Mouse (Mus musculus) intestine, postnatal 0 days (tissue): ENCODE data around the gene Borcs7. TPM values are rescaled to one million over a fixed set of nuclear protein-coding genes. Genes with fewer than 3 reads are reported as not detected.

Source experiments
- ATAC-seq: fragments of 200-750 bp; cut with Nextera tagmentation; 2 replicates; pipeline ENCODE4 v1.8.0; 2017; ENCODE audit warnings: mild to moderate bottlenecking, moderate TSS enrichment, moderate library complexity
- H3K27ac ChIP-seq: fragments of 300-500 bp; sonication (generic); 2 replicates; pipeline ENCODE4 v1.5.1; 2014; ENCODE audit warnings: mild to moderate bottlenecking, low read depth, low read length, moderate library complexity
- H3K27me3 ChIP-seq: fragments of 300-500 bp; sonication (generic); replicated peaks from 2 replicates; pipeline ENCODE4 v1.6.1; 2014; ENCODE audit warnings: low read length, mixed read lengths; ENCODE audit not compliant: control insufficient read depth, insufficient read depth
- H3K36me3 ChIP-seq: fragments of 300-500 bp; sonication (generic); 2 replicates; pipeline ENCODE4 v1.6.1; 2014; ENCODE audit warnings: mild to moderate bottlenecking, moderate library complexity; ENCODE audit not compliant: control insufficient read depth, insufficient read depth
- H3K4me1 ChIP-seq: fragments of 300-500 bp; sonication (generic); replicated peaks from 2 replicates; pipeline ENCODE4 v1.6.1; 2014; ENCODE audit warnings: antibody characterized with exemption, low read length, mixed read lengths; ENCODE audit not compliant: control insufficient read depth, insufficient read depth
- H3K4me2 ChIP-seq: fragments of 300-500 bp; sonication (generic); replicated peaks from 2 replicates; pipeline ENCODE4 v1.6.1; 2014; ENCODE audit warnings: low read depth, mild to moderate bottlenecking, moderate library complexity
- H3K4me3 ChIP-seq: fragments of 300-500 bp; sonication (generic); 2 replicates; pipeline ENCODE4 v1.5.1; 2014; ENCODE audit warnings: low read depth, low read length
- H3K9ac ChIP-seq: fragments of 300-500 bp; sonication (generic); 2 replicates; pipeline ENCODE4 v1.6.1; 2014; ENCODE audit warnings: mild to moderate bottlenecking, low read depth, low read length
- H3K9me3 ChIP-seq: fragments of 300-500 bp; sonication (generic); 2 replicates; pipeline ENCODE4 v1.6.1; 2016; ENCODE audit warnings: mixed run types; ENCODE audit not compliant: control insufficient read depth
- CTCF ChIP-seq: sonication (generic); IDR thresholded peaks from 2 replicates; pipeline ENCODE4 v1.5.1; 2016; ENCODE audit warnings: low read depth, mild to moderate bottlenecking, control low read depth, antibody characterized with exemption, moderate library complexity
- WGBS: fragments of 180-500 bp; shearing (Covaris S2); extraction: QIAGEN DNeasy Blood & Tissue Kit; methylation state at CpG from one replicate; pipeline ENCODE4 v1.1.7; 2014; 5-methylcytosine and 5-hydroxymethylcytosine counted together
- polyA plus RNA-seq: library from polyadenylated mRNA; unstranded; fragments of >200 nt; fragmentation: Nextera tagmentation; extraction: Ambion mirVana; gene quantifications from 2 replicates; pipeline ENCODE4 v1.2.1, GENCODE M21; 2015

Borcs7 gene
- polyA plus RNA-seq, 1 experiment from 2014 or later: 13.5 TPM

DNA sequence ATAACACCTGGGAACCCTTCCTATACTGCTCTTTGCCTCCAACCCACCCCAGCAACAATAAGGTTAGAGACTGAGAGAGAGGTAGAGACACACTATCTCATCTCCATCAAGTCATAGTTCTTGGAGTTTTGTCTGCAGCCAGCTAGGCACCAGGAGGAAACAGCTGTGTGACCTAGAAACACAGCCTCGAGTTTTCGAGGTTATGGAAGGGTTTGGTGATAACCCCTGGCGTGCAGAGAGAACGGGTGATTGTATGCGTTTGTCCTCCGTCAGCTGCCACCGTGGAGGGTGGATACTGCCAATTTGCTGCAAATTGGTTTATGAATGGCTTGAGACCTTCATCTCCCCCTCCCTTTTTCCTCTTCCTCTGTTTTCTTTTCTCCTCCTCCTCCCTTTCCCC, 47.4 kb downstream of the Borcs7 start:
- no peaks in the 10 kb centered on the region for H3K27me3 ChIP-seq
- no peaks in the 10 kb centered on the region for H3K9me3 ChIP-seq
- no peak for ATAC-seq
- no peak for TF ChIP-seq CTCF
- H3K4me1 ChIP-seq: no peaks in the 10 kb centered on the region
- H3K27ac ChIP-seq: no peak overlapping the region
- WGBS: 72% methylated on average over 7 of the region's 7 CpGs
- H3K4me2 ChIP-seq: no peak overlapping the region
- peaks cover 29% of the 10 kb centered on the region for H3K36me3 ChIP-seq
- H3K9ac ChIP-seq: no peak overlapping the region
- H3K4me3 ChIP-seq: no peak overlapping the region

DNA sequence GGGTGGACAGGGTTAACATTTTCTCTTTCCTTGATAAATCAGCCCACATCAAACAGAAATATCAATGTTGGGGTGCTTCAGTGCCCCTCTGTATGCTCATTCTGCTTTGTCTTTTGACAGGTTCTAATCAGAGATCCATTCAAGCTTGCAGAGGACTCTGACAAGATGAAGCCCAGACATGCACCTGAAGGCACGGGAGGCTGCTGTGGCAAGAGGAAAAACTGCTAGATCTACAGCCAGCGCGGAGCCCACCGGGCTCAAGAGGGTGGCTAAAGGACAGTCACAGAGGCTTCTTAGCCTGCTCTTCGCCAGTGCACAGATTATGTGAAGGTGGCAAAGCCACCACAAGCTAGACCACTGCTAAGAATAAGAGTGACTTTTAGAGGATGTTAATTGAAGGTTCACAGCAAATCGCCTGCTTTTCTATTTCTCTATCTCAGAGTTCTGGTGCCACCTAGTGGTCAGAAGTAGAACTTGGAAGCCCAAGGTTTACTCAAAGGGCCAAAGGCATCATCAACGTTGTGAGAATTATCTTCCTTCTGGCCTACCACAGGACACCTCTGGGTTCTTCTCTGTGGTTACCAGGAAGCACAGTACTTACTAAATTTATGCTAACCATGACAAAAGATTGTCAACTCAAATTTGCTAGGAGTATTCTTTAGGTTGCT, 50.8 kb downstream of the Borcs7 start:
- no peak overlapping the region for H3K9ac ChIP-seq
- H3K4me3 ChIP-seq: no peak overlapping the region
- no peak overlapping the region for H3K4me2 ChIP-seq
- H3K27me3 ChIP-seq: no peaks in the 10 kb centered on the region
- 55% methylated on average over 7 of the region's 7 CpGs for WGBS
- peaks cover 21% of the 10 kb centered on the region for H3K36me3 ChIP-seq
- no peaks in the 10 kb centered on the region for H3K9me3 ChIP-seq
- no peak for ATAC-seq
- no peaks in the 10 kb centered on the region for H3K4me1 ChIP-seq
- H3K27ac ChIP-seq: no peak overlapping the region
- peak; percentile 88 for TF ChIP-seq CTCF

DNA sequence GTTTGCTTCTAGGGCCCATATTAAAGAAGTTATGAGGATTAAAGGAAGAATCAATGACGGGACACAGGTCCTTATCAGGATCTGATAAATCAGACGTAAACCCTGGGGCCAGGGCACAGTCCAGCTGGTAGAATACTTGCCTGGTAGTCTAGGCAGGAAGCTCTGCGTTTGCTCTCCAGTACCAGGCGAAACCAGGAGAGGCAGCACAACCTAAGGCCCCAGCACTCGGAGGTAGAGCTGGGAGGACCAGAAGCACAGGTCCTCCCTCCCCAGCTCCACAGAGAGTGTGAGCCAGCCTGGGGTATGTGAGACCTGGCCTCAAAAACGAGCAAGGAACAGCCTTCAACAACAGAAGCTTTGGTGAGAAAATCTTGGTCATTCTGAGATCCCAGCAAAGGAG, 51.9 kb downstream of the Borcs7 start:
- H3K4me2 ChIP-seq: no peak overlapping the region
- no peaks in the 10 kb centered on the region for H3K9me3 ChIP-seq
- no peak overlapping the region for H3K4me3 ChIP-seq
- H3K27me3 ChIP-seq: no peaks in the 10 kb centered on the region
- 34% methylated on average over 6 of the region's 6 CpGs for WGBS
- no peak overlapping the region for H3K27ac ChIP-seq
- H3K9ac ChIP-seq: no peak overlapping the region
- peaks cover 21% of the 10 kb centered on the region for H3K36me3 ChIP-seq
- H3K4me1 ChIP-seq: no peaks in the 10 kb centered on the region
- ATAC-seq: peak; percentile 56; the same call in 1 of the 2 replicates
- TF ChIP-seq CTCF: peak; percentile 62

DNA sequence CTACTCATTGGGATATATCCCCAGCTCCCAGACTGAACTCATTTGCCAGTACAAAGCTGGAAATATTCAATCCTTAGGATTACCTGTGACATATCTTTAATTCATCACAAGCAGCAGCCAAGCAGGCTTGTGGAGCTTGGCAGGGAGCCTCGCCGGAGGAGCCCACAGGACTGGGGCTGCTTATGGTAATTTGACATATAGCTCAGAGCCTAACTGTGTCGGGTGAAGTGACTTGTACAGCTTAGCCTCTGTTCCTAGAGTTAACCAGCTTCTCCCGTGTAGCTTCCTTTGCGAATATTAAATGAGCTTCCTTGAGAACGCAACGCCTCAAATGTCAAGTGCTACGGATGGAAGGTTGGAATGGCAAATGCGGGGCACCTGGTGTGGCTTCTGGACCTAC, 55.0 kb downstream of the Borcs7 start:
- H3K27ac ChIP-seq: no peak overlapping the region
- H3K9me3 ChIP-seq: no peaks in the 10 kb centered on the region
- no peaks in the 10 kb centered on the region for H3K27me3 ChIP-seq
- peaks cover 3% of the 10 kb centered on the region; the same call in 1 of the 2 replicates for H3K36me3 ChIP-seq
- 70% methylated on average over 9 of the region's 9 CpGs for WGBS
- TF ChIP-seq CTCF: no peak
- no peaks in the 10 kb centered on the region for H3K4me1 ChIP-seq
- H3K4me3 ChIP-seq: no peak overlapping the region
- no peak overlapping the region for H3K4me2 ChIP-seq
- no peak for ATAC-seq
- H3K9ac ChIP-seq: no peak overlapping the region

DNA sequence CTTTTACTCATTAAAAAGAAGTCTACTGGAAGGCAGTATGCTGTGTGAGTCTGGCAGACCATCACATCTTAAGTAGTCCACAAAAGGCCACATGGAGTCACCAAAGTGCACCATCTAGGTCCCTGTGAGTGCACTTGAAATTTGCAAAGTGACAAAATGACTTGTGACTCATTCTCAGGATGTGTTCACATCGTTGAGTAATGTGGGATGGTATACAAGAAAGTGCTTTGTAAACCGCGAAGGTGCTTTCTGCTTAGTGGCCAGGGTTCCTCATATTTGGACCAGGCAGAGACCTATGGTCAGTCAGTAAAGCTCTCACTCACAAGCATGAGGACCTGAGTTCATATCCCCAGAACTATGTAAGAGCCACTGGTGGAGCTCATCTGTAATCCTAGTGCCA, 58.1 kb downstream of the Borcs7 start:
- H3K27me3 ChIP-seq: no peaks in the 10 kb centered on the region
- H3K36me3 ChIP-seq: no peaks in the 10 kb centered on the region
- no peak overlapping the region for H3K4me2 ChIP-seq
- WGBS: 84% methylated on average over 3 of the region's 3 CpGs
- ATAC-seq: no peak
- H3K9me3 ChIP-seq: no peaks in the 10 kb centered on the region
- H3K4me1 ChIP-seq: no peaks in the 10 kb centered on the region
- H3K9ac ChIP-seq: no peak overlapping the region
- H3K27ac ChIP-seq: no peak overlapping the region
- H3K4me3 ChIP-seq: no peak overlapping the region
- TF ChIP-seq CTCF: no peak

DNA sequence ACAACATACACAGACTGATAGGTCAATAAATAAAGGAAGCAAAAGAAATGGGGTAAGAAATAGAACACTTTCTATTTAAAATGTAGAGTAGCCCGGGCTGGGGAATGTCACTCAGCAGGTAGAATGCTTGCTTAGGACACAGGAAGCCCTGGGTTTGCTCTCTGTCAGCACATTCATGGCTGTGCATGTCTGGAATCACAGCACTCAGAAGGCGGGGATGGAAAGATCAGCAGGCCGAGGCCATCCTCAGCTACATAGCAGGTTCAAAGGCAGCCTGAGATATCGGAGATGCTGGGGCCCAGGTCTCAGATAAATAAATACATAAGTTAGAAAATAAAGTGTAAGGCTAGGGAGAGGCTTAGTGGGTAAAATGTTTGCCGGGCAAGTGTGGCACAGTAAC, 62.5 kb downstream of the Borcs7 start:
- TF ChIP-seq CTCF: no peak
- H3K9me3 ChIP-seq: no peaks in the 10 kb centered on the region
- no peak overlapping the region for H3K27ac ChIP-seq
- no peak overlapping the region for H3K4me3 ChIP-seq
- 79% methylated on average over 5 of the region's 5 CpGs for WGBS
- no peaks in the 10 kb centered on the region for H3K4me1 ChIP-seq
- no peak overlapping the region for H3K9ac ChIP-seq
- H3K36me3 ChIP-seq: no peaks in the 10 kb centered on the region
- no peak for ATAC-seq
- H3K4me2 ChIP-seq: no peak overlapping the region
- no peaks in the 10 kb centered on the region for H3K27me3 ChIP-seq

Other genes with a start within 250 kb of the Borcs7 start
- gene Trim8, start 188.2 kb upstream of the Borcs7 start, polyA plus RNA-seq: 16.7 and 17.1 TPM in 2 replicates
- 21.1 and 25.6 TPM in 2 replicates for gene Arl3, start 116.7 kb upstream of the Borcs7 start, polyA plus RNA-seq
- gene Sfxn2, start 116.5 kb upstream of the Borcs7 start, polyA plus RNA-seq: 5.2 and 6.2 TPM in 2 replicates
- gene Wbp1l, start 90.8 kb upstream of the Borcs7 start, polyA plus RNA-seq: 33.1 and 35.2 TPM in 2 replicates
- gene Cyp17a1, start 16.7 kb upstream of the Borcs7 start, polyA plus RNA-seq: not detected in 2 replicates
- gene As3mt, start 17.6 kb downstream of the Borcs7 start, polyA plus RNA-seq: 46.4 and 49.0 TPM in 2 replicates
- gene Cnnm2, start 71.7 kb downstream of the Borcs7 start, polyA plus RNA-seq: 6.5 TPM in 2 replicates